Mouse (Mus musculus) cerebellum, adult 11 months (tissue): ENCODE data around the gene Zcwpw1.
"Not testable (repeated sequence)": the region's sequence is repeated elsewhere in the genome, so short reads cannot be mapped to it uniquely, and the experiment has no call there.

Experiments used
- DNase-seq: peaks from one replicate; pipeline ENCODE4 v3.0.0; 2022

Gene Zcwpw1

GRCm38 (mm10) chr5:137787151-137787928, at the start of gene Zcwpw1, which contains the start of gene Mepce:
Gene Zcwpw1, plus strand, starts transcription at chr5:137787798.
Gene Mepce, minus strand, starts transcription at chr5:137787655.
- DNase-seq = peak; percentile 97

GRCm38 (mm10) chr5:137738516-137738915, 49.1 kb upstream of the Zcwpw1 start:
- DNase-seq = peak; percentile 11

- DNase-seq = no peak
Measured at GRCm38 (mm10) chr5:137739471-137739870, 48.1 kb upstream of the Zcwpw1 start.

GRCm38 (mm10) chr5:137740506-137740905, 47.1 kb upstream of the Zcwpw1 start:
- no peak for DNase-seq

GRCm38 (mm10) chr5:137741023-137741931, 46.3 kb upstream of the Zcwpw1 start, which contains the start of gene Nyap1:
Gene Nyap1, minus strand, starts transcription at chr5:137741607.
- DNase-seq = peak; percentile 84

GRCm38 (mm10) chr5:137742048-137742447, 45.5 kb upstream of the Zcwpw1 start:
- no peak for DNase-seq

- no peak for DNase-seq
Measured at GRCm38 (mm10) chr5:137742836-137743235, 44.8 kb upstream of the Zcwpw1 start.

- no peak for DNase-seq
Measured at GRCm38 (mm10) chr5:137744197-137744596, 43.4 kb upstream of the Zcwpw1 start.

GRCm38 (mm10) chr5:137745214-137746171, 42.1 kb upstream of the Zcwpw1 start, which contains the start of gene Tsc22d4:
Gene Tsc22d4, plus strand, starts transcription at chr5:137745730.
- DNase-seq = peak; percentile 82

- DNase-seq = no peak
Measured at GRCm38 (mm10) chr5:137746282-137746850, 41.2 kb upstream of the Zcwpw1 start.

GRCm38 (mm10) chr5:137746851-137747325, 40.7 kb upstream of the Zcwpw1 start:
- no peak for DNase-seq

- peak; percentile 66 for DNase-seq
Measured at GRCm38 (mm10) chr5:137747326-137747961, 40.2 kb upstream of the Zcwpw1 start.

- DNase-seq = no peak
Measured at GRCm38 (mm10) chr5:137748130-137748770, 39.3 kb upstream of the Zcwpw1 start.

GRCm38 (mm10) chr5:137749196-137749836, 38.3 kb upstream of the Zcwpw1 start:
- no peak for DNase-seq

- DNase-seq = not testable (repeated sequence)
Measured at GRCm38 (mm10) chr5:137750212-137750611, 37.4 kb upstream of the Zcwpw1 start.

GRCm38 (mm10) chr5:137751221-137751887, 36.2 kb upstream of the Zcwpw1 start:
- no peak for DNase-seq

- no peak for DNase-seq
Measured at GRCm38 (mm10) chr5:137751988-137752387, 35.6 kb upstream of the Zcwpw1 start.

GRCm38 (mm10) chr5:137753111-137753832, 34.3 kb upstream of the Zcwpw1 start:
- DNase-seq = no peak

- no peak for DNase-seq
Measured at GRCm38 (mm10) chr5:137755425-137755824, 32.2 kb upstream of the Zcwpw1 start.
